Comparison of ENCODE assay signal across 11 mouse cellular contexts in the genomic region with DNA sequence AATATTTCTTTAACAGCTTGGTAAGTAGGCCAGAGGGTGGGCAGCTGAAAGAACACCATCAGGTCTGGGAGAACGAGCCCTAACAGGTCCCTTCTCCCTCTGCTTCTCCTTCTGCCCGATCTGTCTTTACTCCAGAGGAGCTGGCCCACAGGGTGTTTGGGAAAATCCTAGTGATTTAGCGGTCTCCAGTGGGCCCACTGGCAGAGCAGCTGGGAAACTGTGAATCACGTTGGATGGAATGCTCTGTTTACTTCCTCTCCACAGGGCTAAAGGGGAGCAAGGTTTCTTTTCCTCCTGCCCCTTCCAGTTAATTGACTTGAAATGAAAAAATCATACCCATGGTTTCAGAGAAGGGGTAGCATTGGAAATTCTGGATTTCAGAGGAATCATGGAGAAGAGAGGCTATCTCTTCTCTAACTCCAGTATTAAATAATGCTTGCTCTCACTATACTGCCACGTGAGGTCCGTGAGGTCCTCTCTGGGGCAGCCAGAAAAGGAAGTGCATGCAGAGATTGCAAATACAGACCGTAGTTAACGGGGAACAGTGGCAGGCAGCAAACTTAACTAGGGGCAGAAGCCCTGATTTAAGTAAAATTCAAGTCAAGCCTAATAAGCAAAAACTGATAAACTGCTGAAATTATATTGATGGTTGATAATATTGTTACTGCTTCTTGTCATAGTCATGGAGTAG. TPM values are rescaled to one million over a fixed set of nuclear protein-coding genes. Genes with fewer than 3 reads are reported as not detected.
DNase-seq lines count a peak whose midpoint lies in the region.
"Had no signal": no experiment of that assay in that cellular context is flagged by ENCODE, and none has a peak within 500 bp of the region (broad histone marks: within the 10 kb centered on the region; RNA-seq: fewer than 3 reads in every experiment).

No protein-coding gene starts in this region.

- no peaks in the 10 kb centered on the region for H3K36me3 ChIP-seq in hindbrain, embryonic 10.5 days
- H3K36me3 ChIP-seq: liver, embryonic 13.5 days had no signal

- no peak overlapping the region for H3K27ac ChIP-seq in hindbrain, embryonic 10.5 days
- H3K27ac ChIP-seq: liver, embryonic 13.5 days had no signal

- intact Hi-C loops in gastrocnemius, postnatal 36 days (cut with DNase I): no loop called here

- peak; percentile 24 to 27 for DNase-seq in kidney, postnatal 36 days
- DNase-seq in kidney, adult 18-20 months: no peak
- DNase-seq in adipocyte (ENCODE audit: low spot score): peak; percentile 2
- DNase-seq in gastrocnemius, postnatal 36 days: peak; percentile 51 to 58
- peak; percentile 27 for DNase-seq in lung, postnatal 14 days
- DNase-seq in hindbrain, embryonic 10.5 days (ENCODE audit: low spot score): no peak
- no peak for DNase-seq in left cerebral cortex, adult 8-10 months (ENCODE audit: low spot score in 2 of 2)
- DNase-seq: adrenal gland, adult 2 months; cerebellum, adult 8-10 months; liver, embryonic 13.5 days; thymus, postnatal 14 days had no signal

- H3K9me3 ChIP-seq in hindbrain, embryonic 10.5 days: no peaks in the 10 kb centered on the region
- H3K9me3 ChIP-seq: liver, embryonic 13.5 days had no signal

- 0 out of 2 replicates have a peak, but pooled peaks cover 8% of the 10 kb centered on the region for H3K4me1 ChIP-seq in hindbrain, embryonic 10.5 days (replicated peaks)
- H3K4me1 ChIP-seq: liver, embryonic 13.5 days had no signal

- WGBS in hindbrain, embryonic 10.5 days: 73% methylated on average over 8 of the region's 8 CpGs

- H3K27me3 ChIP-seq in hindbrain, embryonic 10.5 days (ENCODE audit: insufficient read depth, poor library complexity, severe bottlenecking): no peaks in the 10 kb centered on the region
- H3K27me3 ChIP-seq: liver, embryonic 13.5 days had no signal

- H3K4me3 ChIP-seq in hindbrain, embryonic 10.5 days: no peak overlapping the region
- H3K4me3 ChIP-seq: liver, embryonic 13.5 days had no signal

RNA-seq across cellular contexts. Expression of a gene that starts 51.1 kb away (rescaled TPM):
- 1 to 10 TPM in 1 of 2 experiments, under 1 TPM in 1; 0.86 to 1.3 TPM for total RNA-seq in gastrocnemius, postnatal 36 days (2021)
- 8.0 and 14.7 TPM in 2 replicates for polyA plus RNA-seq in hindbrain, embryonic 10.5 days (2016; fragmentation: Nextera tagmentation; extraction: Ambion mirVana)
- total RNA-seq in left cerebral cortex, adult 8-10 months (2022): 100 to 1,000 TPM; 275 to 316 (median 294) TPM

Comparison
In these comparisons a context has a peak if more than half of its experiments do, and no peak if none do; other contexts are left out.
1. DNase-seq: peak in kidney, postnatal 36 days (2 of 2), adipocyte (single experiment), gastrocnemius, postnatal 36 days (2 of 2) and lung, postnatal 14 days (single experiment); none in kidney, adult 18-20 months (single experiment), hindbrain, embryonic 10.5 days (single experiment) and left cerebral cortex, adult 8-10 months (0 of 2).
2. RNA of a gene that starts 51.1 kb away (total RNA-seq): 275 to 316 TPM in left cerebral cortex, adult 8-10 months; 0.86 to 1.3 TPM in gastrocnemius, postnatal 36 days; every median in the first group is over 100 times any median in the second.